Mouse (Mus musculus): ENCODE measurements around the gene Fcgr2b.

Fcgr2b gene

GRCm38 (mm10) chr1:170927378-170927777 is 49.0 kb downstream of the Fcgr2b start, which contains the start of gene Fcrla:
Fcrla (minus strand) TSS chr1:170927583.
- DNase-seq (ENCODE audit: low spot score) = no peak

- no peak for DNase-seq (ENCODE audit: low spot score)
Observed at GRCm38 (mm10) chr1:170926941-170927340, 49.4 kb downstream of the Fcgr2b start.

DNA sequence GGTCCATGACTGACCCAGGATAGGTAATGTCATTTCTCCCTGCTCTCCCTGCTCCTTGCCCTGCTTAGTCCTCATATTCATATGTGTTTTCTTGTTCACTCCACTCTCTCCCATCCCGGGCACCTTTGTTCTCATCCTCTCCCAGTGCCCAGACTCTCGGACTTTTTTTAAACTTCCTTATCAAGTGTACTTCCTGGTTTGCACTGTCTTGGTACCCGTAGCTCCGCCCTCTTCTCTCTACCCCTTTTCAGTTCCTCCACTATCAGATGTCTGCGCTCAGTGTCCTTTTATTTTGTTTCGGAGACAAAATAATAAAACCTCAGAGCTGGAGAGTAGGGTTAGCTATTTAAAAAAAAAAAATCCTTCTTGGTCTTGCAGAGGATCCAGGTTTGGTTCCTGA is 51.9 kb downstream of the Fcgr2b start:
- DNase-seq (ENCODE audit: low spot score) = peak; percentile 37

GRCm38 (mm10) chr1:170919308-170919707 is 57.0 kb downstream of the Fcgr2b start:
- no peak for DNase-seq (ENCODE audit: low spot score)

DNA sequence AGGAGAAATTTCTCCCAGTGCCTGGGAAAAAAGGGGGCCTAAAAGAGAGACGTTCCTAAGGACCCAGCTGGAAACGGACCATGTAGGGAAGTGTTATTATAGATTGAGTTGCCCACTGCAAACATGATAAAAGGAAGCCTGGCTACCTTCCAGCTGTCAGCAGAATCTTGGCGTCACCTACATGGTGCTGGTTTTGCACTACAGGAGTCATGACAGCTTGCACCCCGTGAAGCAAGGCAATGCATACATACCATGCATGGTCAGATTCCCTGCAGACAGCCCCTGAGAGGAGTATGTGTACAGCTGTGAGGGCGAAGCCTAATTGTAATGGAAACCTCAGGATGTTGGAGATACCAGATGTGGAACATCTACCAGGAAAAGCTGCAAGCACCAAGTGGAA is 60.7 kb downstream of the Fcgr2b start:
- no peak for DNase-seq (ENCODE audit: low spot score)

- DNase-seq (ENCODE audit: low spot score) = no peak
Observed at GRCm38 (mm10) chr1:170912891-170913615, 63.3 kb downstream of the Fcgr2b start, which contains the start of gene Fcrlb. Fcrlb (minus strand) TSS chr1:170912941.

GRCm38 (mm10) chr1:170911907-170912660 is 64.3 kb downstream of the Fcgr2b start:
- no peak for DNase-seq (ENCODE audit: low spot score)
